Mouse (Mus musculus): Measurements from ENCODE around the gene Fgr. TPM values are rescaled to one million over a fixed set of nuclear protein-coding genes. Genes with fewer than 3 reads are reported as not detected.

Fgr gene
- total and polyA plus RNA-seq, 2 experiments from 2014 or later, result 0.19 to 0.31 TPM

DNA sequence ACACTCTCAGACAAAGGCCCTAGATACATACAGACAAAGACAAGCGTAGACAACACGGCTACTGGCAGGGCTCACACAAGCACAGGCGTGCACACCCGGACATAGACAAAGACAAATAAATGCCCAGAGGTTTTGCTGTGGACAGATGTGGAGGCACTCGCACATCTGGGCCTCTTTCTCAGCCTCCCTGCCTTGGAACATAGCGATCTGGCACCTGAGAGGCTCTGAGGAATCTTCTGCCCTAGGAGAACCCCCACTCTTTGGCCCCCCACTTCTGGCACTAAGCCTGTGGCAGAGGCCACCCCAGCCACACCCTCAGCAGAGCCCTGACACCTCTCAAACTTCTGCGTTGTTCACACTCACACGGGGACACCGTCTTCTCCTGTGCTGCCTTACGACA lies 52.4 kb downstream of the Fgr start:
- Histone ChIP-seq H3K9me3 (replicated peaks; ENCODE audit: control insufficient read depth, low read length) (no peaks in the 10 kb centered on the region), H3K9ac (replicated peaks; ENCODE audit: low read depth, low read length) (no peak overlapping the region), H3K27ac (ENCODE audit: low read depth) (0 out of 2 replicates have a peak overlapping the region, but pooled peaks have one; percentile 63), H3K4me2 (ENCODE audit: low read depth, low read length) (no peak overlapping the region), H3K4me3 (ENCODE audit: low read depth, low read length) (no peak overlapping the region), H3K4me1 (ENCODE audit: control insufficient read depth, insufficient read depth) (peaks cover 71% of the 10 kb centered on the region), H3K36me3 (replicated peaks; ENCODE audit: control insufficient read depth, insufficient read depth, low read length) (no peaks in the 10 kb centered on the region), H3K27me3 (ENCODE audit: control insufficient read depth, insufficient read depth, low read length) (no peaks in the 10 kb centered on the region)
- TF ChIP-seq CTCF (IDR thresholded peaks at IDR 0.05; ENCODE audit: low read depth) (no peak), EP300 (IDR thresholded peaks at IDR 0.05; ENCODE audit: low read depth) (no peak)
- 65% methylated on average over 10 of the region's 10 CpGs for WGBS
- no peak for DNase-seq (ENCODE audit: low spot score)
- no peak for ATAC-seq (ENCODE audit: insufficient read depth, low read depth)

DNA sequence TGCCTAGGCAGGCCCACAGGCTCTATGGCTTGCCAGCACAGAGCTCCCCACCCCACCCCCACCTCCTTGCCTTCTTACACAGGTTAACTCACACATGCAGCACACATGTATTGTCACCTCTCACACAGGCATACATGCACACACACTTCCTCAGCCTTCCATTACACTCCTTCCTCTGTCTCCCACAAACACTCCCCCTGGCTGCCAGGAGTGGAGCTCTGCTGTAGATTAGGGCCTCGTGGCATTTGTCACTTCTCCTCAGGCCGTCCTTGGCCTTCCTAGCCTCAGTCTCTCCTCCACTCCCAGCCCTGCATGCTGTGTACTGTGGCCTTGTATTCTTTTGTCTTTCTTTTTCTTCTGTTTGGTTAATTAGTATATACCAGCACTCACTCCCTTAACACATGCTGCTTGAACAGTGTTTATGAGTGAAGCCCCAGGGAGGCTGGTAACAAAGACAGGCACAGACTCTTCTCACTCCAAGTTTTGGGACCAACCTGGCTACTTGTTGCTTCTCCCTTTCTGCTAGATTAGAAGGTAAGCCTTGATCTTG lies 53.0 kb downstream of the Fgr start:
- Histone ChIP-seq H3K4me1 (ENCODE audit: control insufficient read depth, insufficient read depth) (peaks cover 66% of the 10 kb centered on the region), H3K9ac (replicated peaks; ENCODE audit: low read depth, low read length) (no peak overlapping the region), H3K4me3 (ENCODE audit: low read depth, low read length) (no peak overlapping the region), H3K9me3 (replicated peaks; ENCODE audit: control insufficient read depth, low read length) (no peaks in the 10 kb centered on the region), H3K4me2 (ENCODE audit: low read depth, low read length) (no peak overlapping the region), H3K36me3 (replicated peaks; ENCODE audit: control insufficient read depth, insufficient read depth, low read length) (no peaks in the 10 kb centered on the region; the same call in 1 of the 2 replicates), H3K27me3 (ENCODE audit: control insufficient read depth, insufficient read depth, low read length) (no peaks in the 10 kb centered on the region), H3K27ac (ENCODE audit: low read depth) (peak overlapping the region; percentile 39)
- 8% methylated on average over 2 of the region's 2 CpGs for WGBS
- TF ChIP-seq CTCF (IDR thresholded peaks at IDR 0.05; ENCODE audit: low read depth) (peak; percentile 56), EP300 (IDR thresholded peaks at IDR 0.05; ENCODE audit: low read depth) (no peak)
- DNase-seq (ENCODE audit: low spot score) (no peak), ATAC-seq (ENCODE audit: insufficient read depth, low read depth) (0 out of 2 replicates have a peak, but pooled peaks have one; percentile 16)

DNA sequence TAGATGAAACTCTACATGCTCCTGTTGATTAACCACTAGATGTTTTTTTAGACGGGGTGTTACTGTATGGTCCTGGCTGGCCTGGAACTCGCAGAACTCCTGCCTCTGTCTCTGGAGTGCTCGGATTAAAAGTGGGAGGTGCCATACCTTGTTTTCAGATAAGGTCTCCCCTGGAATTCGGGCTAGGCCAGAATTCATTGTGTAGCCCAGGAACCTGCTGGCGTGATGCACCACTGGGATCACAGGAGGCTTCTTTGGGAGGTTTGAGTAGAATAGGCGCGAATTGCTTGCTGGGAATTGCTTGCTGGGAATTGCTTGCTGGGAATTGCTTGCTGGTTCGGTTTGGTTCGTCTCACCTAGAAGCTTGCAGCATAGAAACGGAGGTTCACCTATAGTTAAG lies 53.8 kb downstream of the Fgr start:
- H3K9ac ChIP-seq (replicated peaks; ENCODE audit: low read depth, low read length), result no peak overlapping the region
- no peak for DNase-seq (ENCODE audit: low spot score)
- H3K27me3 ChIP-seq (ENCODE audit: control insufficient read depth, insufficient read depth, low read length), result no peaks in the 10 kb centered on the region
- H3K4me2 ChIP-seq (ENCODE audit: low read depth, low read length), result no peak overlapping the region
- no peak overlapping the region for H3K27ac ChIP-seq (ENCODE audit: low read depth)
- no peak overlapping the region for H3K4me3 ChIP-seq (ENCODE audit: low read depth, low read length)
- H3K4me1 ChIP-seq (ENCODE audit: control insufficient read depth, insufficient read depth), result peaks cover 58% of the 10 kb centered on the region
- H3K36me3 ChIP-seq (replicated peaks; ENCODE audit: control insufficient read depth, insufficient read depth, low read length), result no peaks in the 10 kb centered on the region; the same call in 1 of the 2 replicates
- TF ChIP-seq EP300 (IDR thresholded peaks at IDR 0.05; ENCODE audit: low read depth) (no peak), CTCF (IDR thresholded peaks at IDR 0.05; ENCODE audit: low read depth) (no peak)
- ATAC-seq (ENCODE audit: insufficient read depth, low read depth), result no peak
- WGBS, result 49% methylated on average over 10 of the region's 10 CpGs
- H3K9me3 ChIP-seq (replicated peaks; ENCODE audit: control insufficient read depth, low read length), result no peaks in the 10 kb centered on the region

DNA sequence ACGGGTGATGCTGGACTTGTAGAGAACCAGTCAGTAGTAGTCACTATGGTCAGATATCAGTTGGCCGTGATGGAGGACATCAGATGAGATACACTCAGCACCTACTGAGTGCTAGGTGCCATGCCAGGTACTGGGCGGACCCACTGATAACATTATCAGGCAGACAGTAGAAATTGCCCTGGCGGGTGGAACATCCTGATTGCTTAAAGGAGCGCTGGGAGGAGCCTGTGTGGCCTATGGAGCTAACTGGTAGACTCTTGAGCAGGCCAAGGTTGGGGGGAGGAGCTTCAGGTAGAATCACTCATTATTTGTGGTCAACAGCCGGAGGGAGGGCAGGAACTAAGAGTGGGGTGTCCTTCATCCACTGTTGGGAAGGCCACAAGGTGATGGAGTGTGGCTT lies 54.3 kb downstream of the Fgr start:
- no peak overlapping the region for H3K9ac ChIP-seq (replicated peaks; ENCODE audit: low read depth, low read length)
- TF ChIP-seq CTCF (IDR thresholded peaks at IDR 0.05; ENCODE audit: low read depth) (no peak), EP300 (IDR thresholded peaks at IDR 0.05; ENCODE audit: low read depth) (no peak)
- DNase-seq (ENCODE audit: low spot score) (no peak), ATAC-seq (ENCODE audit: insufficient read depth, low read depth) (no peak)
- no peaks in the 10 kb centered on the region for H3K27me3 ChIP-seq (ENCODE audit: control insufficient read depth, insufficient read depth, low read length)
- H3K27ac ChIP-seq (ENCODE audit: low read depth), result no peak overlapping the region
- H3K4me1 ChIP-seq (ENCODE audit: control insufficient read depth, insufficient read depth), result peaks cover 53% of the 10 kb centered on the region
- H3K4me2 ChIP-seq (ENCODE audit: low read depth, low read length), result no peak overlapping the region
- H3K9me3 ChIP-seq (replicated peaks; ENCODE audit: control insufficient read depth, low read length), result no peaks in the 10 kb centered on the region
- WGBS, result 68% methylated on average over 6 of the region's 6 CpGs
- H3K36me3 ChIP-seq (replicated peaks; ENCODE audit: control insufficient read depth, insufficient read depth, low read length), result no peaks in the 10 kb centered on the region; the same call in 1 of the 2 replicates
- no peak overlapping the region for H3K4me3 ChIP-seq (ENCODE audit: low read depth, low read length)

DNA sequence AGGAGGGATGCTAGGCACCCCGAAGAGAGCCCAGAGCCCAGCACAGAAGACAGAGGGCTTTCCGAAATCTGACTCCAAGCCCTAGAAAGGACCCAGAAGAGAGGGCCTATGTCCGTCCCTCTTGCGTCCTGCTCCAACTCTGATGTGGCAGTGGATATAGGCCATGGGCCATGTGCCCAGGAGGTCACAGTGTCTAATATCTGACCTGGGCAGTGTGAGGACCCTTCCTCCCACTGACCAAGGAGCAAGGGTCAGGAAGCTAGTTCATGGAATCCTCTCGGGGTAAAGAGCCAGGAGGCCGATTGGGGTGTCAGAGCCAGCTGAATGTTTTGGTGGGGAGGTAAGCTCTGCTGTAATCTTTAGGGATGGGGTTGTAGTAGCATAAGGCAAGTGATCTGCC lies 55.0 kb downstream of the Fgr start:
- H3K27ac ChIP-seq (ENCODE audit: low read depth), result no peak overlapping the region
- DNase-seq (ENCODE audit: low spot score) (no peak), ATAC-seq (ENCODE audit: insufficient read depth, low read depth) (no peak)
- no peaks in the 10 kb centered on the region; the same call in 1 of the 2 replicates for H3K36me3 ChIP-seq (replicated peaks; ENCODE audit: control insufficient read depth, insufficient read depth, low read length)
- H3K9me3 ChIP-seq (replicated peaks; ENCODE audit: control insufficient read depth, low read length), result no peaks in the 10 kb centered on the region
- H3K4me1 ChIP-seq (ENCODE audit: control insufficient read depth, insufficient read depth), result peaks cover 47% of the 10 kb centered on the region
- no peak overlapping the region for H3K9ac ChIP-seq (replicated peaks; ENCODE audit: low read depth, low read length)
- 81% methylated on average over 6 of the region's 6 CpGs for WGBS
- H3K27me3 ChIP-seq (ENCODE audit: control insufficient read depth, insufficient read depth, low read length), result no peaks in the 10 kb centered on the region
- no peak overlapping the region for H3K4me3 ChIP-seq (ENCODE audit: low read depth, low read length)
- TF ChIP-seq EP300 (IDR thresholded peaks at IDR 0.05; ENCODE audit: low read depth), result no peak
- no peak for TF ChIP-seq CTCF (IDR thresholded peaks at IDR 0.05; ENCODE audit: low read depth)
- H3K4me2 ChIP-seq (ENCODE audit: low read depth, low read length), result no peak overlapping the region

Data from heart, postnatal 0 days (tissue).